Mouse (Mus musculus) CH12.LX (cell line): ENCODE results near the gene Prss16. TPM values are rescaled to one million over a fixed set of nuclear protein-coding genes. Genes with fewer than 3 reads are reported as not detected.

Experiments
- DNase-seq: peaks from one replicate; pipeline ENCODE4 v3.0.0-alpha.2; 2013; ENCODE audit errors: extremely low read depth
- H3K27ac ChIP-seq: 2 replicates; pipeline ENCODE4 v1.5.1; 2012; ENCODE audit warnings: low read depth, mild to moderate bottlenecking, control low read depth, moderate library complexity; ENCODE audit not compliant: insufficient read depth
- H3K27me3 ChIP-seq: replicated peaks from 2 replicates; pipeline ENCODE3; 2012; ENCODE audit warnings: inconsistent platforms
- H3K36me3 ChIP-seq, 2 experiments: replicated peaks in 1 of 2; 2 replicates each; pipeline versions ENCODE3 to v1.6.1; 2012; ENCODE audit warnings: inconsistent platforms in 1 of 2, low read length in 1 of 2, mild to moderate bottlenecking in 1 of 2, mixed read lengths in 1 of 2, moderate library complexity in 1 of 2; ENCODE audit not compliant: control insufficient read depth in 1 of 2, insufficient read depth in 1 of 2
- H3K4me1 ChIP-seq, 2 experiments: 2 replicates each; pipeline ENCODE4 v1.6.1; 2012; ENCODE audit warnings: inconsistent platforms in 1 of 2, moderate library complexity in 1 of 2; ENCODE audit not compliant: insufficient read depth in 2 of 2, control insufficient read depth in 1 of 2
- H3K4me2 ChIP-seq: 2 replicates; pipeline ENCODE4 v1.6.1; 2012; ENCODE audit warnings: low read depth, mild to moderate bottlenecking, control low read depth; ENCODE audit not compliant: poor library complexity, insufficient read depth, severe bottlenecking
- H3K4me3 ChIP-seq, 3 experiments: fragments of 150-350 bp in 1 of 3; sonication (generic) in 1 of 3; replicated peaks in 1 of 3; 2 replicates each; pipeline versions ENCODE3 to v1.5.1; 2011 to 2012; ENCODE audit warnings: low read depth in 2 of 3, low read length in 2 of 3, mild to moderate bottlenecking in 2 of 3, moderate library complexity in 2 of 3, control low read depth in 1 of 3, improper control_type of control experiment in 1 of 3, inconsistent platforms in 1 of 3, mixed read lengths in 1 of 3; ENCODE audit not compliant: poor library complexity in 1 of 3
- H3K79me2 ChIP-seq: replicated peaks from 2 replicates; pipeline ENCODE4 v1.6.1; 2012; ENCODE audit warnings: mild to moderate bottlenecking, moderate library complexity; ENCODE audit not compliant: control insufficient read depth, poor library complexity, insufficient read depth, severe bottlenecking; ENCODE audit errors: extremely low read depth
- H3K9ac ChIP-seq: 2 replicates; pipeline ENCODE4 v1.6.1; 2012; ENCODE audit warnings: low read depth, mild to moderate bottlenecking, control low read depth, moderate library complexity; ENCODE audit not compliant: insufficient read depth
- H3K9me3 ChIP-seq: replicated peaks from 2 replicates; pipeline ENCODE3; 2012; ENCODE audit warnings: low read length, inconsistent platforms, mixed read lengths
- BHLHE40 ChIP-seq: IDR thresholded peaks from 2 replicates; pipeline ENCODE4 v1.6.1; 2011; ENCODE audit warnings: mild to moderate bottlenecking, low read depth, low read length, improper control_type of control experiment
- CHD2 ChIP-seq: IDR thresholded peaks from 2 replicates; pipeline ENCODE4 v1.6.1; 2011; ENCODE audit warnings: low read length, improper control_type of control experiment
- CTCF ChIP-seq, 2 experiments: IDR thresholded peaks in 1 of 2; conservative IDR thresholded peaks in 1 of 2; 2 replicates each; pipeline ENCODE4 v1.5.1; 2011 to 2012; ENCODE audit warnings: low read depth in 2 of 2, low read length in 2 of 2, improper control_type of control experiment in 1 of 2, inconsistent platforms in 1 of 2, mild to moderate bottlenecking in 1 of 2, moderate library complexity in 1 of 2
- ELF1 ChIP-seq: IDR thresholded peaks from 2 replicates; pipeline ENCODE4 v1.6.1; 2014; ENCODE audit warnings: low read depth, mild to moderate bottlenecking, inconsistent platforms, low read length, improper control_type of control experiment
- EP300 ChIP-seq: IDR thresholded peaks from 2 replicates; pipeline ENCODE4 v1.6.1; 2011; ENCODE audit warnings: low read length, improper control_type of control experiment
- JUN ChIP-seq: IDR thresholded peaks from 2 replicates; pipeline ENCODE4 v1.6.1; 2011; ENCODE audit warnings: low read depth, mild to moderate bottlenecking, low read length, improper control_type of control experiment, moderate library complexity; ENCODE audit not compliant: insufficient read depth
- KAT2A ChIP-seq: IDR thresholded peaks from 2 replicates; pipeline ENCODE4 v1.6.1; 2012; ENCODE audit warnings: low read length, improper control_type of control experiment, inconsistent platforms; ENCODE audit not compliant: insufficient replicate concordance
- MAZ ChIP-seq: IDR thresholded peaks from 2 replicates; pipeline ENCODE4 v1.6.1; 2012; ENCODE audit warnings: low read depth, mild to moderate bottlenecking, inconsistent platforms, low read length, improper control_type of control experiment, moderate library complexity
- MEF2A ChIP-seq: IDR thresholded peaks from 2 replicates; pipeline ENCODE4 v1.6.1; 2014; ENCODE audit warnings: low read depth, mild to moderate bottlenecking, inconsistent platforms, low read length, improper control_type of control experiment, borderline replicate concordance
- NELFE ChIP-seq: IDR thresholded peaks from 2 replicates; pipeline ENCODE4 v1.6.1; 2011; ENCODE audit warnings: low read depth, low read length, improper control_type of control experiment
- NRF1 ChIP-seq: IDR thresholded peaks from 2 replicates; pipeline ENCODE4 v1.6.1; 2014; ENCODE audit warnings: low read depth, mild to moderate bottlenecking, inconsistent platforms, low read length, improper control_type of control experiment, moderate library complexity
- PAX5 ChIP-seq: IDR thresholded peaks from 2 replicates; pipeline ENCODE4 v1.6.1; 2012; ENCODE audit warnings: low read length, inconsistent platforms, mixed read lengths
- POLR2A ChIP-seq: IDR thresholded peaks from 2 replicates; pipeline ENCODE4 v1.6.1; 2011; ENCODE audit warnings: low read depth, mild to moderate bottlenecking, improper control_type of control experiment, low read length
- RAD21 ChIP-seq: IDR thresholded peaks from 2 replicates; pipeline ENCODE4 v1.6.1; 2011; ENCODE audit warnings: low read depth, mild to moderate bottlenecking, low read length, improper control_type of control experiment, moderate library complexity
- RCOR1 ChIP-seq: conservative IDR thresholded peaks from 2 replicates; pipeline ENCODE4 v1.6.1; 2012; ENCODE audit warnings: low read depth, mild to moderate bottlenecking, inconsistent platforms, low read length, improper control_type of control experiment
- SIN3A ChIP-seq: IDR thresholded peaks from 2 replicates; pipeline ENCODE4 v1.6.1; 2012; ENCODE audit warnings: low read length, improper control_type of control experiment, inconsistent platforms
- TCF12 ChIP-seq: IDR thresholded peaks from 2 replicates; pipeline ENCODE4 v1.6.1; 2014; ENCODE audit warnings: low read depth, mild to moderate bottlenecking, inconsistent platforms, low read length, improper control_type of control experiment
- UBTF ChIP-seq: IDR thresholded peaks from 2 replicates; pipeline ENCODE4 v1.6.1; 2012; ENCODE audit warnings: low read depth, mild to moderate bottlenecking, inconsistent platforms, low read length, improper control_type of control experiment, moderate library complexity
- USF2 ChIP-seq: conservative IDR thresholded peaks from 2 replicates; pipeline ENCODE4 v1.6.1; 2011; ENCODE audit warnings: low read depth, low read length, improper control_type of control experiment
- ZKSCAN1 ChIP-seq: IDR thresholded peaks from 2 replicates; pipeline ENCODE4 v1.6.1; 2012; ENCODE audit warnings: low read depth, inconsistent platforms, low read length, improper control_type of control experiment, borderline replicate concordance
- ZNF384 ChIP-seq: IDR thresholded peaks from 2 replicates; pipeline ENCODE4 v1.6.1; 2012; ENCODE audit warnings: low read depth, low read length, improper control_type of control experiment, inconsistent platforms
- dilution Hi-C: fragments of 300-500 bp; cut with MboI; formaldehyde crosslinking; loops from 2 replicates; pipeline ENCODE4 v1.14.3; 2020; ENCODE audit warnings: low sequenced_read_pairs; ENCODE audit not compliant: extremely low pct_unique_long_range_greater_than_20kb, extremely low pct_ligation_motif_present
- in situ Hi-C: fragments of 300-500 bp; cut with MboI; formaldehyde crosslinking; loops from 3 replicates; pipeline ENCODE4 v1.14.3; 2019; ENCODE audit warnings: low sequenced_read_pairs, low pct_ligation_motif_present, low pct_unique_long_range_greater_than_20kb, mixed read lengths
- polyA plus RNA-seq: library from polyadenylated mRNA; unstranded; fragments of >175 nt; gene quantifications from 2 replicates; pipeline ENCODE4 v1.2.1, GENCODE M21; 2012; ENCODE audit warnings: low read depth; ENCODE audit not compliant: insufficient read length
- total RNA-seq, 2 experiments: library from RNA; depleted of rRNA; stranded (reverse); fragments of 300-350 nt in 1 of 2; fragments of >200 nt in 1 of 2; gene quantifications; 2 replicates each; pipeline ENCODE4 v1.2.3; 2012 to 2014

Gene Prss16
- total and polyA plus RNA-seq, 3 experiments: 0.36 to 1.4 (median 0.47) TPM

DNA sequence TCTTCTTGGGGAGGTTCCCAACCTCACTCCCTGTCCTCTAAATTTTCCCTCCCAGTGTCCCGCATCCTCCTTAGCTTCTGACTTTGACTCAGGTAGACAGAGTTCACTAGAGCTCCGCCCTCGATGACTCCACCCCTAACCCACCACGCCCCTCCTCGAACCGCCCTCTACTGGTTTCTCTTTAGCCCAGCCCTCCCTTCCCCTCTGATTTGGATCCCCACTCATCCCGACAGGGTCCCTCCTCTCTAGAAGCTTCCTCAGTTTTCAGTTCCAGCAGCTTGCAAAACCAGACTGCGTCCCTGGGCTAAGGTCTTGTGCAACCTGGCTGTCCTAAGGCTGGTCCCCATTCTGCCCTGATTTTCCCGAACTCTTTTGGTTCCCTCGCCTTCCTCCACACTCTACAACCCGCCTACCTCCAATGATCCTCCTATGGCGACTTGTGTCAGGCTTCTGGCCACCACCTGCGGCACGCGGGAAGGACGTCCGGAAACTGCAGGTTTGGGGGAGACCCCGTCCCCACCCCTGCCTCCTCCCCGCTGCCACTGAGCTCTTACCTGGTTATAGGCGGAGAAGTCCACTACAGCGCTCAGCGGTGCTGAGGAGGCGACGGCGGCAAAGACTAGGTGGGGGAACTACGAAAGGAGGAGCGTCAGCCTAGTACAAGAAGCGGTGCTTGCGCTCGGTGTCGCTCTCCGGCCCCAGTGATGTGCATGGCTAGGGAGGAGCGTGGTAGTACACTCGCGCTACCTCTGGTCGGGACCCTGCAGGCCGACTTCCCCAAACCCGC lies 3.0 kb downstream of the Prss16 start:
- H3K79me2 ChIP-seq: no peaks in the 10 kb centered on the region
- peaks cover 79% of the 10 kb centered on the region for H3K27me3 ChIP-seq
- dilution Hi-C loops (no loop called here), in situ Hi-C loops (loop anchor here (25.0 kb wide), 1 partner anchor 594 kb away; the partner anchor contains the start of gene Zkscan3)
- TF ChIP-seq CTCF (conservative IDR thresholded peaks at IDR 0.05 in 1 of 2, IDR thresholded peaks at IDR 0.05 in 1 of 2; ENCODE audit: low read depth in 2 of 2, low read length in 2 of 2): peak in 1 of 2 experiments; percentile 17; a peak in 1 of 4 replicates
- no peak for TF ChIP-seq RCOR1
- no peak for TF ChIP-seq ZNF384
- no peak for TF ChIP-seq SIN3A
- TF ChIP-seq EP300: no peak
- no peak for TF ChIP-seq NRF1
- no peak for TF ChIP-seq NELFE
- no peak for TF ChIP-seq MAZ
- no peak for TF ChIP-seq MEF2A
- H3K27ac ChIP-seq: no peak overlapping the region
- H3K9ac ChIP-seq: peak overlapping the region; percentile 33
- peaks cover 3 to 28% of the 10 kb centered on the region in 2 experiments for H3K4me1 ChIP-seq
- H3K9me3 ChIP-seq: no peaks in the 10 kb centered on the region
- peak overlapping the region; percentile 59 to 74 (median 60) for H3K4me3 ChIP-seq
- H3K4me2 ChIP-seq: peak overlapping the region; percentile 84
- peak; percentile 72 for DNase-seq
- no peaks in the 10 kb centered on the region for H3K36me3 ChIP-seq

DNA sequence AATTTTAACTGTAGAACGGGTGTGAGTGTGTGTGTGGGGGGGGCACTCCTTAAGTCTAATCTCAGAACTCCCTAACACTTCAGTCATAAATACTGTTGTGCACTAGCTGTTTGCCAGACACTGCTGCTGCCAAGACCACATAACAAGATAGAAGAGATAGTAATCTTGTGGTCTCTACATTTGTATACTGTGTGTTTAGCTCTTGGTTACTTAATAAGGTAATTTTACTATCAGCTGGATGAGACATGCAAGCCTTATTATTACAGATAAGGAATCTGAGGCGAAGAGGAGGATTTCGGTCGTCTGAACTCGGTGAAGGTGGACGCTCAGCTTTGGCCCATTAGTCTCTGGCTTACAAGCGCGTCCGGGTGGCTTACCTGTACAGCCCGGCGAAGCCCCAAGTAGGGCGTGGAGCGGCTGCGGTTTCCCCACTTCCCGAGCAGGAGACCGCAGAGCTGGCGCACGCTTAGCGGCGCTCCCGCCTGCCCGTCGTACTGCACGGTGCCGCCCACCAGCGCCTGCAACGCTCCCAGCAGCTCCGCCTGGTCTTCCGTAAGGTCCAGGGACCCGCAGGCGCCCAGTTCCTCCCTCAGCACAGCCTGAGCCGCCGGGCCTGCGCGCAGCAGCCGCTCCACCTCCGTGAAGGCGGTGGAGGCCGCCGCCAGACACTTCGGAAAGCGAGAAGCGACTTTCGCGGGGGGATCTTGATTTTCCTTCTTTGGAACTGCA lies 3.8 kb downstream of the Prss16 start:
- H3K79me2 ChIP-seq: no peaks in the 10 kb centered on the region
- H3K4me2 ChIP-seq: peak overlapping the region; percentile 84
- in situ Hi-C loops: loop anchor here (25.0 kb wide), 1 partner anchor 593 kb away; the partner anchor contains the start of gene Zkscan3
- H3K27ac ChIP-seq: no peak overlapping the region
- H3K9ac ChIP-seq: peak overlapping the region; percentile 33
- peak; percentile 62 for TF ChIP-seq NRF1
- TF ChIP-seq TCF12: no peak
- TF ChIP-seq CHD2: no peak
- no peak for TF ChIP-seq POLR2A
- TF ChIP-seq BHLHE40: peak; percentile 52
- TF ChIP-seq KAT2A: no peak
- no peak for TF ChIP-seq PAX5
- TF ChIP-seq JUN: no peak
- no peak for TF ChIP-seq NELFE
- TF ChIP-seq EP300: no peak
- peak; percentile 73; the same call in 1 of the 2 replicates for TF ChIP-seq UBTF
- TF ChIP-seq USF2: no peak
- TF ChIP-seq ZKSCAN1: no peak
- no peak for TF ChIP-seq RAD21
- TF ChIP-seq ELF1: no peak
- peaks cover 78% of the 10 kb centered on the region for H3K27me3 ChIP-seq
- dilution Hi-C loops: no loop called here
- no peak for DNase-seq
- H3K4me3 ChIP-seq: peak overlapping the region; percentile 59 to 74 (median 60)
- no peaks in the 10 kb centered on the region for H3K9me3 ChIP-seq
- peaks cover 6 to 35% of the 10 kb centered on the region in 2 experiments for H3K4me1 ChIP-seq
- no peaks in the 10 kb centered on the region for H3K36me3 ChIP-seq
